Mouse (Mus musculus) hindbrain, embryonic 14.5 days (tissue): ENCODE data around the gene Slc37a2. TPM values are rescaled to one million over a fixed set of nuclear protein-coding genes. Genes with fewer than 3 reads are reported as not detected.
"Not testable (repeated sequence)": the region's sequence is repeated elsewhere in the genome, so short reads cannot be mapped to it uniquely, and the experiment has no call there.

Source experiments
- ATAC-seq: fragments of 200-750 bp; cut with Nextera tagmentation; 2 replicates; pipeline ENCODE4 v1.8.0; 2017; ENCODE audit warnings: moderate number of reproducible peaks, mild to moderate bottlenecking, moderate TSS enrichment, moderate library complexity; ENCODE audit not compliant: low FRiP score
- DNase-seq: peaks from one replicate; pipeline ENCODE4 v3.0.0-alpha.2; 2015; ENCODE audit warnings: low spot score
- H3K27ac ChIP-seq: fragments of 300-500 bp; sonication (generic); 2 replicates; pipeline ENCODE4 v1.5.1; 2014; ENCODE audit warnings: mild to moderate bottlenecking, moderate library complexity
- H3K27me3 ChIP-seq: fragments of 300-500 bp; sonication (generic); 2 replicates; pipeline ENCODE4 v1.6.1; 2014; ENCODE audit warnings: mild to moderate bottlenecking, low read length, mixed read lengths; ENCODE audit not compliant: control insufficient read depth, insufficient read depth
- H3K36me3 ChIP-seq: fragments of 300-500 bp; sonication (generic); replicated peaks from 2 replicates; pipeline ENCODE4 v1.6.1; 2014; ENCODE audit not compliant: control insufficient read depth, insufficient read depth
- H3K4me1 ChIP-seq: fragments of 300-500 bp; sonication (generic); replicated peaks from 2 replicates; pipeline ENCODE4 v1.6.1; 2014; ENCODE audit warnings: antibody characterized with exemption, low read length, mixed read lengths; ENCODE audit not compliant: control insufficient read depth, insufficient read depth
- H3K4me2 ChIP-seq: fragments of 300-500 bp; sonication (generic); replicated peaks from 2 replicates; pipeline ENCODE4 v1.6.1; 2014; ENCODE audit warnings: mild to moderate bottlenecking, moderate library complexity
- H3K4me3 ChIP-seq: fragments of 300-500 bp; sonication (generic); replicated peaks from 2 replicates; pipeline ENCODE4 v1.5.1; 2014; ENCODE audit warnings: mild to moderate bottlenecking, low read length
- H3K9ac ChIP-seq: fragments of 300-500 bp; sonication (generic); 2 replicates; pipeline ENCODE4 v1.6.1; 2014
- H3K9me3 ChIP-seq: fragments of 300-500 bp; sonication (generic); 2 replicates; pipeline ENCODE4 v1.6.1; 2016; ENCODE audit warnings: low read length; ENCODE audit not compliant: control insufficient read depth
- WGBS: fragments of 180-500 bp; shearing (Covaris S2); extraction: QIAGEN DNeasy Blood & Tissue Kit; methylation state at CpG from one replicate; pipeline ENCODE4 v1.1.7; 2014; 5-methylcytosine and 5-hydroxymethylcytosine counted together
- polyA plus RNA-seq: library from polyadenylated mRNA; unstranded; fragments of >200 nt; fragmentation: Nextera tagmentation; extraction: Ambion mirVana; gene quantifications from 2 replicates; pipeline ENCODE4 v1.2.1, GENCODE M21; 2014

The Slc37a2 gene
- polyA plus RNA-seq = 1.6 and 2.0 TPM in 2 replicates

DNA sequence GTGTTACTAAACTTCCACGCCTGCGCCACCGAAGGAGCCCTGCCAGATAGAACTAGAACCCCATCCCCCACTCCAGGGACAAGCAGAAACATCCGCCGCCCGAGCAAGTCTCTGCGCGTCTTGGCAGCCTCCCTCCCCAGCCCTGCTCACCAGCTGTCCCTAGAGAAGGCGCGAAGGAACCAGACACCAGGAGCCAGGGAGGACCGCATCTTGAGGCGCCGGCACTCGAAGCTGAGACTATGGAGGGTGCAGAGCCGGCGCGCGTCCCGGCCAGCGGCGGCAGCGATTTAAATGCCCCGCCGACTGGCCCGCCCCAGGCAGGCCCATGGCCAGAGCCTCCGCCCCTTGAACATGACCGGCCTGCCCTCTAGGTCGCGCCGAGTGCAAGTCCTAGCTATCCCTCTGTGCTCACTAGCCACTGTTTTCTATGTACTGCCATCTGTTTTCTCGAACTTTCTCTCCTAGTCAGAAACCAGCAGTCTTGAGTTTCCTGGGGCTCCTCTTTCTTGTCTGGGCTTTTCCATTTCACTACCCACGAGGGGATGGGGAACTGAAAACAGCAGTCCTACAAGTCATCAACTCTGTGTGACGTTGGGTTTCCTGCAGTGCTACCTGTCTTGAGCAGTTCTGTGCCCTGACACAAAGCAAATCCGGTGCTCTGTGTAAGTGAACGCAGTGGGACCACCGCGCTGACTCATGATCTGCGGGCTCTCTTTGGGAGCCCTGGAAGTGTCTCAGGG lies at the start of gene Slc37a2:
Slc37a2 (minus strand) TSS at position 590 of the 740 bp plus-strand sequence.
- WGBS = 2% methylated on average over 38 of the region's 38 CpGs
- no peak within 1 kb of the TSS for H3K27ac ChIP-seq
- peak within 1 kb of the TSS; percentile 84 for H3K4me2 ChIP-seq
- no peaks in the 10 kb centered on the region for H3K36me3 ChIP-seq
- H3K9me3 ChIP-seq = no peaks in the 10 kb centered on the region
- H3K27me3 ChIP-seq = peaks cover 14% of the 10 kb centered on the region
- peak within 1 kb of the TSS; percentile 58 for H3K9ac ChIP-seq
- ATAC-seq (peak; percentile 69), DNase-seq (peak; percentile 27)
- H3K4me1 ChIP-seq = peaks cover 11% of the 10 kb centered on the region; the same call in 1 of the 2 replicates
- H3K4me3 ChIP-seq = peak within 1 kb of the TSS; percentile 41

DNA sequence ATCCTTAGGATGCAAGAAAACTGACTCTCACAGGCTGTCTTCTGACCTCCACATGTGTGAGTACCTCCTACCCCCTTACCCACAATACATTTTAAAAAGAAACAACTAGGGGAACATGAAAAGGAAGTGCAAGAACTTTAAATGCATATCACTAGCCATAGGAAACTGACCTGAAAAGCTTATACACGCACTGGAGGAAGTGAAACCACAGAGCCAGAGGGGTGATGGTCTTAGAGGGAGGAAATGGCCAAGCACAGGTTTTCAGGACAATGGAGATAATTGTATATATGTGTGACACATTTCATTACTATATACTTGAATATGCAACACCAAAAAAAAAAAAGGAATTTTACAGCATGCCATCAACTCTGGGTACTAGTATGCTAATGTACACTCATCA lies 46.2 kb upstream of the Slc37a2 start:
- no peak for DNase-seq
- H3K4me2 ChIP-seq = no peak overlapping the region
- 92% methylated on average over 1 of the region's 1 CpGs for WGBS

GRCm38 (mm10) chr9:37300501-37300900 lies 45.0 kb upstream of the Slc37a2 start:
- H3K27me3 ChIP-seq, DNase-seq, H3K9me3 ChIP-seq, H3K4me3 ChIP-seq, H3K4me2 ChIP-seq, H3K4me1 ChIP-seq, H3K27ac ChIP-seq, H3K9ac ChIP-seq, ATAC-seq, H3K36me3 ChIP-seq: not testable (repeated sequence)
- 90% methylated on average over 1 of the region's 1 CpGs for WGBS

More for the DNA sequence above, 46.2 kb upstream of the Slc37a2 start:
- ATAC-seq = no peak
- H3K9ac ChIP-seq = no peak overlapping the region
- no peaks in the 10 kb centered on the region for H3K4me1 ChIP-seq
- H3K27me3 ChIP-seq = no peaks in the 10 kb centered on the region
- H3K9me3 ChIP-seq = no peaks in the 10 kb centered on the region
- H3K27ac ChIP-seq = no peak overlapping the region
- no peak overlapping the region for H3K4me3 ChIP-seq
- 0 out of 2 replicates have a peak, but pooled peaks cover 2% of the 10 kb centered on the region for H3K36me3 ChIP-seq

DNA sequence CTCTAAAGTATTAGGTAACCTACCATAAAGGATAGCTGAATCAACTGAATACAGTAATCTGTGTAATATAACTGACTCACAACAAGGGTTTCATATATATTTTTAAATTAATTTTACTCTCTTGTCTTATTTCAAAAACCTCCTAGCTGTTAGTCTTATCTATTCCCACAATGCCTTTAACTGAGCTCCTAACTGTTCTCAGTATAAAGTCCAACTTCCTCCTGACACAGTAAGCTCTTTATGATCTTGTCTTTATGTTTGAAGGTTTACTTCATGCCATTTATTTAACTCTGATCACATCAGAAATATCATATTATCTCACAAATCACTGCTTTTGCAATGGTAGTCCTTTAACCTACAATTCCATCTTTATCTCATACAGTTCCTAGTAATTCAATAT lies 40.0 kb upstream of the Slc37a2 start:
- no peak for DNase-seq
- Histone ChIP-seq H3K4me3 (no peak overlapping the region), H3K9ac (no peak overlapping the region), H3K27ac (no peak overlapping the region), H3K4me2 (no peak overlapping the region), H3K4me1 (no peaks in the 10 kb centered on the region), H3K27me3 (no peaks in the 10 kb centered on the region), H3K9me3 (no peaks in the 10 kb centered on the region), H3K36me3 (no peaks in the 10 kb centered on the region)
- ATAC-seq = no peak

- no peak overlapping the region for H3K27ac ChIP-seq
- 92% methylated on average over 2 of the region's 2 CpGs for WGBS
Observed at GRCm38 (mm10) chr9:37266622-37267021, 11.1 kb upstream of the Slc37a2 start.

GRCm38 (mm10) chr9:37255889-37256225 lies 319 bp upstream of the Slc37a2 start:
- Histone ChIP-seq H3K4me2 (peak overlapping the region; percentile 84), H3K36me3 (no peaks in the 10 kb centered on the region), H3K27me3 (peaks cover 14% of the 10 kb centered on the region), H3K9ac (0 out of 2 replicates have a peak overlapping the region, but pooled peaks have one; percentile 58), H3K9me3 (no peaks in the 10 kb centered on the region), H3K27ac (no peak overlapping the region), H3K4me1 (peaks cover 11% of the 10 kb centered on the region; the same call in 1 of the 2 replicates), H3K4me3 (peak overlapping the region; percentile 41; the same call in 1 of the 2 replicates)
- DNase-seq (peak; percentile 80), ATAC-seq (peak; percentile 56)
- 36% methylated on average over 7 of the region's 7 CpGs for WGBS

More at GRCm38 (mm10) chr9:37266622-37267021, 11.1 kb upstream of the Slc37a2 start:
- Histone ChIP-seq H3K4me2 (no peak overlapping the region), H3K4me1 (no peaks in the 10 kb centered on the region), H3K9me3 (no peaks in the 10 kb centered on the region), H3K36me3 (no peaks in the 10 kb centered on the region), H3K9ac (no peak overlapping the region), H3K4me3 (no peak overlapping the region), H3K27me3 (no peaks in the 10 kb centered on the region)
- no peak for DNase-seq
- no peak for ATAC-seq

GRCm38 (mm10) chr9:37254531-37255110 lies 917 bp downstream of the Slc37a2 start:
- ATAC-seq (0 out of 2 replicates have a peak, but pooled peaks have one; percentile 3), DNase-seq (no peak)
- H3K4me1 ChIP-seq = peaks cover 11% of the 10 kb centered on the region; the same call in 1 of the 2 replicates
- peaks cover 14% of the 10 kb centered on the region for H3K27me3 ChIP-seq
- peak overlapping the region; percentile 41 for H3K4me3 ChIP-seq
- H3K36me3 ChIP-seq = no peaks in the 10 kb centered on the region
- no peaks in the 10 kb centered on the region for H3K9me3 ChIP-seq
- H3K27ac ChIP-seq = no peak overlapping the region
- 25% methylated on average over 6 of the region's 6 CpGs for WGBS
- peak overlapping the region; percentile 58 for H3K9ac ChIP-seq
- peak overlapping the region; percentile 84 for H3K4me2 ChIP-seq

GRCm38 (mm10) chr9:37250631-37251030 lies 4.9 kb downstream of the Slc37a2 start:
- Histone ChIP-seq H3K4me1 (peaks cover 11% of the 10 kb centered on the region; the same call in 1 of the 2 replicates), H3K36me3 (no peaks in the 10 kb centered on the region), H3K27ac (no peak overlapping the region), H3K4me2 (no peak overlapping the region), H3K4me3 (no peak overlapping the region), H3K27me3 (peaks cover 14% of the 10 kb centered on the region), H3K9ac (no peak overlapping the region), H3K9me3 (no peaks in the 10 kb centered on the region)
- no peak for DNase-seq
- WGBS = 94% methylated on average over 6 of the region's 6 CpGs
- no peak for ATAC-seq

DNA sequence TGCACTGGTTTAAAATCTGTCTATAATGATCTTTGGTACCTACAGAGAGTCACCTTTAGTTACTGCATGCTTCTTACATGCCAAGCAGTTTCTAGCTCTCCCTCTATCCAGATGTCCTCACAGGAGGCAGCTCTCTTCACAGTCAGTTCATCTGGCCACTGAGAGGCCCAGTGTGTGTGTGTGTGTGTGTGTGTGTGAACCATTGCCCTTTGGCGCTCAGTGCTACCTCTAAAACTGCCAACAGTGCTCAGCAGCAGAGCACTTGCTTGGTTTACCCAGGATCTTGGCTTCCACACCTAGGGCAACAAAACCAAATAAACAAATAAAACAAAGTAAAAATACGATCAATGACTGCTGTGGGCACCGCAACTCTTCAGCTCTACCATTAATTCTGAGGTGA lies 5.6 kb downstream of the Slc37a2 start:
- Histone ChIP-seq H3K36me3 (no peaks in the 10 kb centered on the region), H3K9ac (no peak overlapping the region), H3K27me3 (peaks cover 11% of the 10 kb centered on the region), H3K27ac (no peak overlapping the region), H3K9me3 (no peaks in the 10 kb centered on the region), H3K4me2 (no peak overlapping the region), H3K4me3 (no peak overlapping the region), H3K4me1 (peaks cover 5% of the 10 kb centered on the region; the same call in 1 of the 2 replicates)
- DNase-seq = no peak
- ATAC-seq = no peak
- WGBS = 94% methylated on average over 3 of the region's 3 CpGs
